Mouse (Mus musculus) ES-E14 (cell line): ENCODE measurements at regions not wholly inside any gene's neighbourhood (a gene's known extent, or its start where the extent isn't known, plus 50 kb on each side); places are given as distances from the start of the nearest gene placed in this dataset.

Source experiments
- CHD2 ChIP-seq: IDR thresholded peaks from 2 replicates; pipeline ENCODE4 v1.6.1; 2014; ENCODE audit warnings: mild to moderate bottlenecking, low read depth, low read length, inconsistent platforms
- MAFK ChIP-seq: IDR thresholded peaks from 2 replicates; pipeline ENCODE4 v1.6.1; 2014; ENCODE audit warnings: mild to moderate bottlenecking, low read depth, low read length, inconsistent platforms; ENCODE audit not compliant: insufficient read depth
- ZNF384 ChIP-seq: IDR thresholded peaks from 2 replicates; pipeline ENCODE4 v1.6.1; 2012; ENCODE audit warnings: low read depth, low read length, inconsistent platforms

GRCm38 (mm10) chr13:57361286-57361685 is 465.5 kb upstream of the Trpc7 start:
- TF ChIP-seq ZNF384 (no peak), MAFK (no peak), CHD2 (no peak)
